Mouse (Mus musculus) neural tube, embryonic 10.5 days (tissue): Measurements from ENCODE around the gene Atp6v0e2.

Source experiments
- DNase-seq: peaks from one replicate; pipeline ENCODE4 v3.0.0-alpha.2; 2017; ENCODE audit warnings: low spot score; ENCODE audit errors: extremely low spot score

The Atp6v0e2 gene

GRCm38 (mm10) chr6:48539860-48540259, 2.4 kb downstream of the Atp6v0e2 start:
- DNase-seq = no peak

- no peak for DNase-seq
These were observed 3.3 kb downstream of the Atp6v0e2 start for GRCm38 (mm10) chr6:48540721-48541120.

GRCm38 (mm10) chr6:48541560-48542450, 4.4 kb downstream of the Atp6v0e2 start:
- DNase-seq = peak; percentile 47

GRCm38 (mm10) chr6:48542631-48543030, 5.2 kb downstream of the Atp6v0e2 start:
- no peak for DNase-seq

- no peak for DNase-seq
These were observed 7.8 kb downstream of the Atp6v0e2 start for GRCm38 (mm10) chr6:48545251-48545650.

GRCm38 (mm10) chr6:48546271-48546670, 8.9 kb downstream of the Atp6v0e2 start:
- peak; percentile 37 for DNase-seq

- DNase-seq = no peak
These were observed 9.4 kb downstream of the Atp6v0e2 start for GRCm38 (mm10) chr6:48546858-48547257.

- no peak for DNase-seq
These were observed 10.9 kb downstream of the Atp6v0e2 start for GRCm38 (mm10) chr6:48548314-48548713.

GRCm38 (mm10) chr6:48552918-48553317, 15.5 kb downstream of the Atp6v0e2 start:
- DNase-seq = peak; percentile 34

- DNase-seq = no peak
These were observed 16.4 kb downstream of the Atp6v0e2 start for GRCm38 (mm10) chr6:48553819-48554218.

- DNase-seq = peak; percentile 91
These were observed 17.1 kb downstream of the Atp6v0e2 start, which contains the start of gene Lrrc61 for GRCm38 (mm10) chr6:48554280-48555103. Gene Lrrc61 (plus strand): TSS chr6:48554796.

- peak; percentile 34 for DNase-seq
These were observed 17.9 kb downstream of the Atp6v0e2 start for GRCm38 (mm10) chr6:48555104-48555890.

GRCm38 (mm10) chr6:48555956-48556355, 18.5 kb downstream of the Atp6v0e2 start:
- no peak for DNase-seq

- DNase-seq = no peak
These were observed 28.4 kb downstream of the Atp6v0e2 start for GRCm38 (mm10) chr6:48565693-48566310.

- no peak for DNase-seq
These were observed 28.9 kb downstream of the Atp6v0e2 start for GRCm38 (mm10) chr6:48566312-48566711.

- no peak for DNase-seq
These were observed 30.9 kb downstream of the Atp6v0e2 start for GRCm38 (mm10) chr6:48568036-48568984.

- DNase-seq = no peak
These were observed 31.8 kb downstream of the Atp6v0e2 start for GRCm38 (mm10) chr6:48569065-48569807.

GRCm38 (mm10) chr6:48572014-48572413, 34.6 kb downstream of the Atp6v0e2 start:
- no peak for DNase-seq

GRCm38 (mm10) chr6:48572572-48573061, 35.2 kb downstream of the Atp6v0e2 start, which contains the start of gene Rarres2:
Gene Rarres2 (minus strand): TSS chr6:48572789.
- DNase-seq = no peak
